Mouse (Mus musculus) midbrain, embryonic 13.5 days (tissue): Measurements from ENCODE around the gene Sh3tc1. TPM values are rescaled to one million over a fixed set of nuclear protein-coding genes. Genes with fewer than 3 reads are reported as not detected.

Experiments
- ATAC-seq: fragments of 200-750 bp; cut with Nextera tagmentation; 2 replicates; pipeline ENCODE4 v1.8.0; 2017; ENCODE audit warnings: mild to moderate bottlenecking, moderate TSS enrichment, moderate library complexity
- H3K27ac ChIP-seq: fragments of 300-500 bp; sonication (generic); 2 replicates; pipeline ENCODE4 v1.5.1; 2015; ENCODE audit warnings: inconsistent platforms, mild to moderate bottlenecking, moderate library complexity
- H3K27me3 ChIP-seq: fragments of 300-500 bp; sonication (generic); 2 replicates; pipeline ENCODE4 v1.6.1; 2015; ENCODE audit warnings: mild to moderate bottlenecking, inconsistent platforms
- H3K36me3 ChIP-seq: fragments of 300-500 bp; sonication (generic); 2 replicates; pipeline ENCODE4 v1.6.1; 2015; ENCODE audit warnings: mild to moderate bottlenecking, inconsistent platforms
- H3K4me1 ChIP-seq: fragments of 300-500 bp; sonication (generic); replicated peaks from 2 replicates; pipeline ENCODE4 v1.6.1; 2015; ENCODE audit warnings: inconsistent platforms
- H3K4me2 ChIP-seq: fragments of 300-500 bp; sonication (generic); replicated peaks from 2 replicates; pipeline ENCODE4 v1.6.1; 2015; ENCODE audit warnings: moderate library complexity, mild to moderate bottlenecking, inconsistent platforms
- H3K4me3 ChIP-seq: fragments of 300-500 bp; sonication (generic); replicated peaks from 2 replicates; pipeline ENCODE4 v1.5.1; 2015; ENCODE audit warnings: mild to moderate bottlenecking, inconsistent platforms
- H3K9ac ChIP-seq: fragments of 300-500 bp; sonication (generic); replicated peaks from 2 replicates; pipeline ENCODE4 v1.6.1; 2015; ENCODE audit warnings: mild to moderate bottlenecking, inconsistent platforms
- H3K9me3 ChIP-seq: fragments of 300-500 bp; sonication (generic); 2 replicates; pipeline ENCODE4 v1.6.1; 2016; ENCODE audit warnings: mild to moderate bottlenecking, inconsistent platforms
- WGBS: fragments of 180-500 bp; shearing (Covaris S2); methylation state at CpG from one replicate; pipeline ENCODE4 v1.1.7; 2015; 5-methylcytosine and 5-hydroxymethylcytosine counted together
- polyA plus RNA-seq: library from polyadenylated mRNA; unstranded; fragments of >200 nt; fragmentation: Nextera tagmentation; extraction: Ambion mirVana; gene quantifications from 2 replicates; pipeline ENCODE4 v1.2.1, GENCODE M21; 2015

Sh3tc1 gene
- polyA plus RNA-seq, 1 experiment from 2014 or later = 3.8 TPM

GRCm38 (mm10) chr5:35750026-35750425 lies 10.2 kb upstream of the Sh3tc1 start:
- 89% methylated on average over 1 of the region's 1 CpGs for WGBS

GRCm38 (mm10) chr5:35749416-35749815 lies 9.6 kb upstream of the Sh3tc1 start:
- no peaks in the 10 kb centered on the region for H3K36me3 ChIP-seq
- WGBS = 69% methylated on average over 3 of the region's 3 CpGs
- no peaks in the 10 kb centered on the region for H3K9me3 ChIP-seq
- H3K27me3 ChIP-seq = no peaks in the 10 kb centered on the region; the same call in 1 of the 2 replicates
- ATAC-seq = no peak
- H3K9ac ChIP-seq = no peak overlapping the region
- no peaks in the 10 kb centered on the region for H3K4me1 ChIP-seq
- H3K4me2 ChIP-seq = no peak overlapping the region
- no peak overlapping the region for H3K27ac ChIP-seq
- no peak overlapping the region for H3K4me3 ChIP-seq

More at GRCm38 (mm10) chr5:35750026-35750425, 10.2 kb upstream of the Sh3tc1 start:
- Histone ChIP-seq H3K4me2 (no peak overlapping the region), H3K4me3 (no peak overlapping the region), H3K27me3 (no peaks in the 10 kb centered on the region; the same call in 1 of the 2 replicates), H3K27ac (no peak overlapping the region), H3K9ac (no peak overlapping the region), H3K4me1 (no peaks in the 10 kb centered on the region), H3K9me3 (no peaks in the 10 kb centered on the region), H3K36me3 (no peaks in the 10 kb centered on the region)
- ATAC-seq = no peak

GRCm38 (mm10) chr5:35746910-35747309 lies 7.1 kb upstream of the Sh3tc1 start:
- H3K4me1 ChIP-seq = no peaks in the 10 kb centered on the region
- H3K36me3 ChIP-seq = no peaks in the 10 kb centered on the region
- ATAC-seq = no peak
- no peaks in the 10 kb centered on the region for H3K9me3 ChIP-seq
- WGBS = 30% methylated on average over 4 of the region's 4 CpGs
- no peak overlapping the region for H3K9ac ChIP-seq
- H3K27me3 ChIP-seq = no peaks in the 10 kb centered on the region
- H3K4me2 ChIP-seq = no peak overlapping the region
- H3K27ac ChIP-seq = no peak overlapping the region
- H3K4me3 ChIP-seq = no peak overlapping the region

GRCm38 (mm10) chr5:35745406-35745805 lies 5.6 kb upstream of the Sh3tc1 start:
- 85% methylated on average over 5 of the region's 5 CpGs for WGBS
- Histone ChIP-seq H3K4me3 (no peak overlapping the region), H3K9ac (no peak overlapping the region), H3K9me3 (no peaks in the 10 kb centered on the region), H3K27ac (no peak overlapping the region), H3K4me2 (no peak overlapping the region), H3K4me1 (no peaks in the 10 kb centered on the region), H3K27me3 (peaks cover 10% of the 10 kb centered on the region), H3K36me3 (no peaks in the 10 kb centered on the region)
- ATAC-seq = no peak

- no peaks in the 10 kb centered on the region for H3K9me3 ChIP-seq
- no peaks in the 10 kb centered on the region for H3K36me3 ChIP-seq
- no peak overlapping the region for H3K4me3 ChIP-seq
- H3K4me2 ChIP-seq = no peak overlapping the region
- peaks cover 11% of the 10 kb centered on the region for H3K27me3 ChIP-seq
- H3K27ac ChIP-seq = no peak overlapping the region
- no peaks in the 10 kb centered on the region for H3K4me1 ChIP-seq
- H3K9ac ChIP-seq = no peak overlapping the region
- 83% methylated on average over 7 of the region's 7 CpGs for WGBS
- no peak for ATAC-seq
Measured at GRCm38 (mm10) chr5:35743990-35744722, 4.4 kb upstream of the Sh3tc1 start.

- ATAC-seq = no peak
- Histone ChIP-seq H3K4me2 (no peak overlapping the region), H3K4me3 (no peak overlapping the region), H3K27me3 (peaks cover 11% of the 10 kb centered on the region), H3K9ac (no peak overlapping the region), H3K9me3 (no peaks in the 10 kb centered on the region), H3K27ac (no peak overlapping the region), H3K4me1 (no peaks in the 10 kb centered on the region), H3K36me3 (no peaks in the 10 kb centered on the region)
- WGBS = 82% methylated on average over 8 of the region's 8 CpGs
Measured at GRCm38 (mm10) chr5:35743238-35743951, 3.6 kb upstream of the Sh3tc1 start.

- H3K4me2 ChIP-seq = no peak overlapping the region
- H3K9ac ChIP-seq = no peak overlapping the region
- WGBS = 47% methylated on average over 13 of the region's 13 CpGs
- peaks cover 11% of the 10 kb centered on the region for H3K27me3 ChIP-seq
- H3K9me3 ChIP-seq = no peaks in the 10 kb centered on the region
- no peak overlapping the region for H3K4me3 ChIP-seq
- no peaks in the 10 kb centered on the region for H3K4me1 ChIP-seq
- no peaks in the 10 kb centered on the region for H3K36me3 ChIP-seq
- no peak overlapping the region for H3K27ac ChIP-seq
- no peak for ATAC-seq
Measured at GRCm38 (mm10) chr5:35741225-35741820, 1.5 kb upstream of the Sh3tc1 start.

- H3K9ac ChIP-seq = no peak overlapping the region
- no peaks in the 10 kb centered on the region for H3K4me1 ChIP-seq
- no peaks in the 10 kb centered on the region for H3K36me3 ChIP-seq
- no peak overlapping the region for H3K27ac ChIP-seq
- no peak for ATAC-seq
- H3K4me3 ChIP-seq = no peak overlapping the region
- H3K4me2 ChIP-seq = no peak overlapping the region
- H3K9me3 ChIP-seq = no peaks in the 10 kb centered on the region
- H3K27me3 ChIP-seq = peaks cover 11% of the 10 kb centered on the region
- WGBS = 8% methylated on average over 10 of the region's 10 CpGs
Measured at GRCm38 (mm10) chr5:35740716-35741115, 929 bp upstream of the Sh3tc1 start.

- 70% methylated on average over 2 of the region's 2 CpGs for WGBS
- H3K4me3 ChIP-seq = no peak overlapping the region
- no peak for ATAC-seq
- H3K27ac ChIP-seq = no peak overlapping the region
- no peaks in the 10 kb centered on the region for H3K36me3 ChIP-seq
- no peaks in the 10 kb centered on the region for H3K9me3 ChIP-seq
- no peak overlapping the region for H3K4me2 ChIP-seq
- H3K27me3 ChIP-seq = peaks cover 11% of the 10 kb centered on the region
- no peaks in the 10 kb centered on the region for H3K4me1 ChIP-seq
- H3K9ac ChIP-seq = no peak overlapping the region
Measured at GRCm38 (mm10) chr5:35739005-35739404, 782 bp downstream of the Sh3tc1 start.

- H3K9ac ChIP-seq = no peak overlapping the region
- H3K4me2 ChIP-seq = no peak overlapping the region
- WGBS = 81% methylated on average over 20 of the region's 20 CpGs
- H3K9me3 ChIP-seq = no peaks in the 10 kb centered on the region
- peaks cover 11% of the 10 kb centered on the region for H3K27me3 ChIP-seq
- no peaks in the 10 kb centered on the region for H3K4me1 ChIP-seq
- ATAC-seq = no peak
- H3K36me3 ChIP-seq = no peaks in the 10 kb centered on the region
- no peak overlapping the region for H3K27ac ChIP-seq
- H3K4me3 ChIP-seq = no peak overlapping the region
Measured at GRCm38 (mm10) chr5:35737231-35737901, 2.4 kb downstream of the Sh3tc1 start.

- Histone ChIP-seq H3K4me2 (no peak overlapping the region), H3K9me3 (no peaks in the 10 kb centered on the region), H3K27ac (no peak overlapping the region), H3K4me1 (no peaks in the 10 kb centered on the region), H3K36me3 (no peaks in the 10 kb centered on the region), H3K4me3 (no peak overlapping the region), H3K27me3 (no peaks in the 10 kb centered on the region), H3K9ac (no peak overlapping the region)
- WGBS = 82% methylated on average over 2 of the region's 2 CpGs
- no peak for ATAC-seq
Measured at GRCm38 (mm10) chr5:35733523-35733922, 6.3 kb downstream of the Sh3tc1 start.

- no peak overlapping the region for H3K4me2 ChIP-seq
- H3K9me3 ChIP-seq = no peaks in the 10 kb centered on the region
- no peak overlapping the region for H3K9ac ChIP-seq
- H3K27me3 ChIP-seq = no peaks in the 10 kb centered on the region
- 94% methylated on average over 4 of the region's 4 CpGs for WGBS
- H3K27ac ChIP-seq = no peak overlapping the region
- no peaks in the 10 kb centered on the region for H3K4me1 ChIP-seq
- no peaks in the 10 kb centered on the region for H3K36me3 ChIP-seq
- H3K4me3 ChIP-seq = no peak overlapping the region
- no peak for ATAC-seq
Measured at GRCm38 (mm10) chr5:35731006-35731405, 8.8 kb downstream of the Sh3tc1 start.
